Mouse (Mus musculus) intestine, postnatal 0 days (tissue): ENCODE results near the gene Mob4. TPM values are rescaled to one million over a fixed set of nuclear protein-coding genes. Genes with fewer than 3 reads are reported as not detected.

ENCODE experiments used
- ATAC-seq: fragments of 200-750 bp; cut with Nextera tagmentation; 2 replicates; pipeline ENCODE4 v1.8.0; 2017; ENCODE audit warnings: mild to moderate bottlenecking, moderate TSS enrichment, moderate library complexity
- H3K27ac ChIP-seq: fragments of 300-500 bp; sonication (generic); 2 replicates; pipeline ENCODE4 v1.5.1; 2014; ENCODE audit warnings: mild to moderate bottlenecking, low read depth, low read length, moderate library complexity
- H3K27me3 ChIP-seq: fragments of 300-500 bp; sonication (generic); replicated peaks from 2 replicates; pipeline ENCODE4 v1.6.1; 2014; ENCODE audit warnings: low read length, mixed read lengths; ENCODE audit not compliant: control insufficient read depth, insufficient read depth
- H3K36me3 ChIP-seq: fragments of 300-500 bp; sonication (generic); 2 replicates; pipeline ENCODE4 v1.6.1; 2014; ENCODE audit warnings: mild to moderate bottlenecking, moderate library complexity; ENCODE audit not compliant: control insufficient read depth, insufficient read depth
- H3K4me1 ChIP-seq: fragments of 300-500 bp; sonication (generic); replicated peaks from 2 replicates; pipeline ENCODE4 v1.6.1; 2014; ENCODE audit warnings: antibody characterized with exemption, low read length, mixed read lengths; ENCODE audit not compliant: control insufficient read depth, insufficient read depth
- H3K4me2 ChIP-seq: fragments of 300-500 bp; sonication (generic); replicated peaks from 2 replicates; pipeline ENCODE4 v1.6.1; 2014; ENCODE audit warnings: low read depth, mild to moderate bottlenecking, moderate library complexity
- H3K4me3 ChIP-seq: fragments of 300-500 bp; sonication (generic); 2 replicates; pipeline ENCODE4 v1.5.1; 2014; ENCODE audit warnings: low read depth, low read length
- H3K9ac ChIP-seq: fragments of 300-500 bp; sonication (generic); 2 replicates; pipeline ENCODE4 v1.6.1; 2014; ENCODE audit warnings: mild to moderate bottlenecking, low read depth, low read length
- H3K9me3 ChIP-seq: fragments of 300-500 bp; sonication (generic); 2 replicates; pipeline ENCODE4 v1.6.1; 2016; ENCODE audit warnings: mixed run types; ENCODE audit not compliant: control insufficient read depth
- CTCF ChIP-seq: sonication (generic); IDR thresholded peaks from 2 replicates; pipeline ENCODE4 v1.5.1; 2016; ENCODE audit warnings: low read depth, mild to moderate bottlenecking, control low read depth, antibody characterized with exemption, moderate library complexity
- WGBS: fragments of 180-500 bp; shearing (Covaris S2); extraction: QIAGEN DNeasy Blood & Tissue Kit; methylation state at CpG from one replicate; pipeline ENCODE4 v1.1.7; 2014; 5-methylcytosine and 5-hydroxymethylcytosine counted together
- polyA plus RNA-seq: library from polyadenylated mRNA; unstranded; fragments of >200 nt; fragmentation: Nextera tagmentation; extraction: Ambion mirVana; gene quantifications from 2 replicates; pipeline ENCODE4 v1.2.1, GENCODE M21; 2015

Mob4 gene
- polyA plus RNA-seq = 87.1 and 95.3 TPM in 2 replicates

GRCm38 (mm10) chr1:55130943-55131401 is at the start of gene Mob4:
Gene Mob4, plus strand, starts transcription at chr1:55131231.
- TF ChIP-seq CTCF = no peak
- Histone ChIP-seq H3K9me3 (no peaks in the 10 kb centered on the region), H3K36me3 (no peaks in the 10 kb centered on the region; the same call in 1 of the 2 replicates), H3K9ac (peak within 1 kb of the TSS; percentile 100), H3K27me3 (no peaks in the 10 kb centered on the region), H3K27ac (peak within 1 kb of the TSS; percentile 99), H3K4me2 (peak within 1 kb of the TSS; percentile 70), H3K4me1 (0 out of 2 replicates have a peak, but pooled peaks cover 4% of the 10 kb centered on the region), H3K4me3 (peak within 1 kb of the TSS; percentile 94)
- under 1% methylated on average over 41 of the region's 42 CpGs for WGBS
- peak; percentile 97 for ATAC-seq

GRCm38 (mm10) chr1:55082106-55082505 is 48.9 kb upstream of the Mob4 start:
- Histone ChIP-seq H3K36me3 (peaks cover 56% of the 10 kb centered on the region), H3K4me2 (no peak overlapping the region), H3K9me3 (no peaks in the 10 kb centered on the region), H3K27me3 (no peaks in the 10 kb centered on the region), H3K27ac (no peak overlapping the region), H3K9ac (no peak overlapping the region), H3K4me1 (peaks cover 2% of the 10 kb centered on the region), H3K4me3 (no peak overlapping the region)
- 63% methylated on average over 1 of the region's 1 CpGs for WGBS
- TF ChIP-seq CTCF = peak; percentile 54
- ATAC-seq = no peak

- 0 out of 2 replicates have a peak overlapping the region, but pooled peaks have one; percentile 11 for H3K9ac ChIP-seq
- no peak overlapping the region for H3K27ac ChIP-seq
- peaks cover 5% of the 10 kb centered on the region for H3K4me1 ChIP-seq
- no peaks in the 10 kb centered on the region for H3K27me3 ChIP-seq
- H3K36me3 ChIP-seq = peaks cover 40% of the 10 kb centered on the region
- H3K4me2 ChIP-seq = peak overlapping the region; percentile 69
- WGBS = 29% methylated on average over 7 of the region's 7 CpGs
- H3K9me3 ChIP-seq = no peaks in the 10 kb centered on the region
- peak overlapping the region; percentile 92 for H3K4me3 ChIP-seq
- TF ChIP-seq CTCF = 0 out of 2 replicates have a peak, but pooled peaks have one; percentile 30
- ATAC-seq = no peak
Measured at GRCm38 (mm10) chr1:55085781-55086366, 45.2 kb upstream of the Mob4 start.

- no peaks in the 10 kb centered on the region for H3K27me3 ChIP-seq
- peak overlapping the region; percentile 69 for H3K4me2 ChIP-seq
- H3K36me3 ChIP-seq = peaks cover 40% of the 10 kb centered on the region
- H3K4me3 ChIP-seq = peak overlapping the region; percentile 92
- H3K9me3 ChIP-seq = no peaks in the 10 kb centered on the region
- H3K27ac ChIP-seq = peak overlapping the region; percentile 95
- WGBS = under 1% methylated on average over 13 of the region's 13 CpGs
- TF ChIP-seq CTCF = no peak
- peaks cover 5% of the 10 kb centered on the region for H3K4me1 ChIP-seq
- no peak; the same call in 1 of the 2 replicates for ATAC-seq
- H3K9ac ChIP-seq = peak overlapping the region; percentile 92
Measured at GRCm38 (mm10) chr1:55086868-55087400, 44.1 kb upstream of the Mob4 start.

DNA sequence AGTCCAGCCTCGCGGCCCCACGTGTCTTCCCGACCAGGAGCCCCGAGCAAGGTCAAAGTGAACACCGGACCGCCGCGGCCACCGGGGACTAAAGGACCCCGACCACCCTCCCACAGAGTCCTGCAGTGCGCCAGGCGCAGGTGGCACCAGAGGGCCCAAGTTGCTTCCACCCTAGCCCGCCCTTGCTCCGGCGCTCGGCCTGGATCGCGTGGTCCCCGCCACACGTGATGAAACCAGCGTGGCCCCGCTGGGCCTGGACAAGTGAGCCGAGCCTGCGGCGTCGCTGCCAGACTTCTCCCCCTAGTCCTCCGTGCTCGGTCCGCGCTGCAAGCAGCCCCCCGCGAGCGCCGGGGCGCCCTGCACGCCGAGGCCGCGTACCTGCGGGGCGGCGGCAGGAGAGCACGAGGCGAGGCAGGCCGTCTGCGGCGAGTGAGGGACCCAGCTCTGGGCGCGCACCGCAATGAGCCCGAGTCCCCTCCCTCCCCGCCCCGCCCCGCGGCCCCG is 43.6 kb upstream of the Mob4 start:
- peak overlapping the region; percentile 92 for H3K9ac ChIP-seq
- ATAC-seq = peak; percentile 41
- H3K4me1 ChIP-seq = peaks cover 5% of the 10 kb centered on the region
- peaks cover 34% of the 10 kb centered on the region for H3K36me3 ChIP-seq
- peak overlapping the region; percentile 92 for H3K4me3 ChIP-seq
- peak overlapping the region; percentile 95 for H3K27ac ChIP-seq
- peak overlapping the region; percentile 69 for H3K4me2 ChIP-seq
- H3K27me3 ChIP-seq = no peaks in the 10 kb centered on the region
- WGBS = under 1% methylated on average over 52 of the region's 57 CpGs
- H3K9me3 ChIP-seq = no peaks in the 10 kb centered on the region
- TF ChIP-seq CTCF = peak; percentile 18

DNA sequence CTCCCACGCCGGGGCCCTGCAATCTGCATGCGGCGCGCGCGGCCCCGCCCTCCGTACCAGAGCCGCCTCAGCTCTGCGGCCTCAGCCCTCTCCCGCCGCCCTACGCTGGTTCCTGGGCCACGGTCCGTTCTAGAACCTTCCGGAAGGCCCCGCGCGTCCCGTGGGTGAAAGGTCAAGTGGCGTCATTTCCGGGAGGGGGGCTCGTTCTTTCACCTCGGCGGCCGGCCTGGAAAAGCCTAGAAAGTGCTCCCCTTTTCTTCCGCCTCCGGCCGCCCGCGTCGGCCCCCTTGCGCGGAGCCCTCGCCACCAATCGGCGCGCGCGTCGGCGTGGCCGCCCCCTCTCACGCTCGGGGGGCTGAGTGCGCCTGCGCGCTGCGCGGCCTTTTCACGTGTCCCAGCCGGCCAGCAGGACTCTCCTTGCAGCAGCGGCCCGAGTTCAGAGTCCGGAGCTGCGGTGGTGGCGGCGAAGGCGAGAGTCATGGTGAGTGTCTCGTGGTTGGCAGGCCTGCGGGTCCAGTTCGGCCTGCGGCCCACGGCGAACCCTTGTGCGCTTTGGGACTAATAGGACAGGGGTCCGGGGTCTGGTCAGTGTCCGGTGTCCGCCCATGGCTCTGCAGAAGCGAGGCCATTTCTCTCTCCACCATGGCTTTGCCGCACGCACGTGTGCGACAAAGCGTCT is 43.0 kb upstream of the Mob4 start, which contains the start of the genes Hspe1 and Hspd1:
Hspe1 (plus strand) TSS at position 201 of the 679 bp plus-strand sequence.
Hspd1 (minus strand) TSS at position 312 of the 679 bp plus-strand sequence.
- Histone ChIP-seq H3K36me3 (peaks cover 28% of the 10 kb centered on the region), H3K4me1 (peaks cover 5% of the 10 kb centered on the region), H3K27me3 (no peaks in the 10 kb centered on the region), H3K4me3 (peak within 1 kb of the TSS; percentile 92), H3K9me3 (no peaks in the 10 kb centered on the region), H3K9ac (peak within 1 kb of the TSS; percentile 92), H3K4me2 (peak within 1 kb of the TSS; percentile 69), H3K27ac (peak within 1 kb of the TSS; percentile 95)
- TF ChIP-seq CTCF = no peak
- WGBS = under 1% methylated on average over 73 of the region's 76 CpGs
- peak; percentile 93 for ATAC-seq
